Mouse (Mus musculus): Measurements from ENCODE around the gene Wdr31.

GRCm38 (mm10) chr4:62484928-62485327, 14.2 kb upstream of the Wdr31 start:
- TF ChIP-seq GATA1 (IDR thresholded peaks at IDR 0.05; ENCODE audit: borderline replicate concordance, low read length) (no peak), TAL1 (conservative IDR thresholded peaks at IDR 0.05; ENCODE audit: low read depth, low read length) (no peak), CTCF (IDR thresholded peaks at IDR 0.05; ENCODE audit: low read depth, low read length) (no peak), GATA2 (IDR thresholded peaks at IDR 0.05; ENCODE audit: borderline replicate concordance, low read depth, low read length) (no peak), POLR2AphosphoS5 (IDR thresholded peaks at IDR 0.05; ENCODE audit: insufficient replicate concordance, low read depth, low read length) (no peak)
